Mouse (Mus musculus) limb, embryonic 13.5 days (tissue): ENCODE results near the gene Hexim2. TPM values are rescaled to one million over a fixed set of nuclear protein-coding genes. Genes with fewer than 3 reads are reported as not detected.

ENCODE experiments used
- ATAC-seq: fragments of 200-750 bp; cut with Nextera tagmentation; 2 replicates; pipeline ENCODE4 v1.8.0; 2017; ENCODE audit warnings: low read depth, moderate number of reproducible peaks, moderate TSS enrichment; ENCODE audit not compliant: low FRiP score
- H3K27ac ChIP-seq: fragments of 300-500 bp; sonication (generic); 2 replicates; pipeline ENCODE4 v1.5.1; 2015; ENCODE audit warnings: inconsistent platforms, mild to moderate bottlenecking, moderate library complexity
- H3K27me3 ChIP-seq: fragments of 300-500 bp; sonication (generic); 2 replicates; pipeline ENCODE4 v1.6.1; 2015; ENCODE audit warnings: mild to moderate bottlenecking, inconsistent platforms
- H3K36me3 ChIP-seq: fragments of 300-500 bp; sonication (generic); 2 replicates; pipeline ENCODE4 v1.6.1; 2015; ENCODE audit warnings: inconsistent platforms, mild to moderate bottlenecking, moderate library complexity
- H3K4me1 ChIP-seq: fragments of 300-500 bp; sonication (generic); 2 replicates; pipeline ENCODE4 v1.6.1; 2015; ENCODE audit warnings: inconsistent platforms
- H3K4me2 ChIP-seq: fragments of 300-500 bp; sonication (generic); replicated peaks from 2 replicates; pipeline ENCODE4 v1.6.1; 2015; ENCODE audit warnings: inconsistent platforms, mild to moderate bottlenecking, moderate library complexity
- H3K4me3 ChIP-seq: fragments of 300-500 bp; sonication (generic); 2 replicates; pipeline ENCODE4 v1.5.1; 2015; ENCODE audit warnings: moderate library complexity, mild to moderate bottlenecking, inconsistent platforms
- H3K9ac ChIP-seq: fragments of 300-500 bp; sonication (generic); 2 replicates; pipeline ENCODE4 v1.6.1; 2015; ENCODE audit warnings: mild to moderate bottlenecking, inconsistent platforms
- H3K9me3 ChIP-seq: fragments of 300-500 bp; sonication (generic); 2 replicates; pipeline ENCODE4 v1.6.1; 2016; ENCODE audit warnings: inconsistent platforms
- WGBS: fragments of 180-500 bp; shearing (Covaris S2); methylation state at CpG from one replicate; pipeline ENCODE4 v1.1.7; 2015; 5-methylcytosine and 5-hydroxymethylcytosine counted together
- polyA plus RNA-seq: library from polyadenylated mRNA; unstranded; fragments of >200 nt; fragmentation: Nextera tagmentation; extraction: Ambion mirVana; gene quantifications from 2 replicates; pipeline ENCODE4 v1.2.1, GENCODE M21; 2015

Gene Hexim2
- 12.8 and 13.8 TPM in 2 replicates for polyA plus RNA-seq

- Histone ChIP-seq H3K27ac (peak within 1 kb of the TSS; percentile 99), H3K36me3 (peaks cover 5% of the 10 kb centered on the region; the same call in 1 of the 2 replicates), H3K4me2 (peak within 1 kb of the TSS; percentile 82), H3K9ac (peak within 1 kb of the TSS; percentile 99), H3K4me1 (peaks cover 34% of the 10 kb centered on the region), H3K4me3 (peak within 1 kb of the TSS; percentile 93), H3K27me3 (no peaks in the 10 kb centered on the region), H3K9me3 (no peaks in the 10 kb centered on the region)
- peak; percentile 25 for ATAC-seq
- under 1% methylated on average over 39 of the region's 39 CpGs for WGBS
Observed at GRCm38 (mm10) chr11:103131701-103132575, at the start of gene Hexim2. Hexim2 (plus strand) TSS chr11:103132429.

DNA sequence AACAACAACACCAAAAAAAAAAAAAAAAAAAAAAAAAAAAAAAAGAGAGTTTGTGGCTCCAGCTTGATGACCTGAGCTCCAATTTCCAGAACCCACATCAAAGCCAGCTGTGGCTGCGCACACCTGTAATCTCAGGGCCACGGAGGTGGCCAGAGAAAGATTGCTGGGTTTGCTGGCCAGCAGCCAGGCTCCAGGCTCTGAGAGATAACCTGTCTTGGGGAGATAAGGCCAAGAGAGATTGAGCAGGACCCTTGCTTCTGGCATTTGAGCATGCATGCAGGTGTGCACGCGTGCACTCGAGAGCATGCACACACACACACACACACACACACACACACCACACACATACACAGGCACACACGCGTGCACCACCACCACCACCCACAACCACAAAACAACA lies 38.9 kb upstream of the Hexim2 start:
- Histone ChIP-seq H3K4me1 (peaks cover 23% of the 10 kb centered on the region), H3K27ac (no peak overlapping the region), H3K36me3 (no peaks in the 10 kb centered on the region), H3K27me3 (peaks cover 2% of the 10 kb centered on the region; the same call in 1 of the 2 replicates), H3K9me3 (no peaks in the 10 kb centered on the region), H3K9ac (no peak overlapping the region), H3K4me3 (no peak overlapping the region), H3K4me2 (no peak overlapping the region)
- 94% methylated on average over 7 of the region's 7 CpGs for WGBS
- no peak for ATAC-seq

DNA sequence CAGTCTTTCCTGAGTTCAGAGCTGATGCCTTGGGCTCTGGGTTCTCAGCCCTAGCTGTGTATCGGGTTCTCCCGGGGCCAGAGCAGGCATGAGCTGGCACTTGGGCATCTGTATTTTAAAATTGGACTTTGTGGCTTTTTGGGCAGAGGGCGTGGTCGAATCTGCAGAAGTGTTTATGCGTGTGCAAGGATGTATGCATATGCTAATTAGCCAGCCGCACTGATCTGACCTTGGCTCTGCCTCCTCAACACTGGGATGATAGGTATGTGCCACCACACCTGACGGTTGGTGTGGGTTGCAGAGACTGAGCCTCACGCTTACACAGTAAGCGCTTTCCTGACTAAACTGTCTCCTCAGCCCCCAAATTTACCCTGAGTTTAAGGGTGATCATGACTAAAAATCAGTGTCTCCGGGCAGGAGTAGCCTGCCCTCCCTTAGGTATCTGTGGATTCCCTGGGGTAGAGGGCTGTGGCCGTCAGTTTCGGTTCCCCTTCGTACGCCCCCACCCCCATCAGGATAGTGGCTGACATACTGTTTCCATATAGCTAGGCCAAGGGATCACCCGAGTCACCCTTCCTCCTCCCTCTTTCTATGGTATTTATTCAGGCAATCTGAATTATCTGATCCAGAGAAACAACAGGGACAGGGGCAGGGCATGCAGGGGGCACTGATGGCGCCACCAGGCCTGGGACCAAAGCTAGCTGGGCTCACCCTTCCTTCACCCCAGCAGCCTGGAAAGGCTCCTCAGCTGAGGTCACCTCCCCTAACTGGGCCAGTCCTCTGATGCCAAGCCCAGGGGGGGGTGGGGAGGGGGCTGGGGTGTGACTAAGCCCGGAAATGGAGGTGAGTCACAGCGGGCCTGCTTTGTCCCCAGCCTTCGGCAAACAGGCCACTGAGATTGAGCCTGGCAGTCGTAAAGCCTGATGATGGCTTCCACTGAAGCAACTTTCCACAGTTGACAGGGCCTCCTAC lies 38.1 kb upstream of the Hexim2 start:
- Histone ChIP-seq H3K4me3 (no peak overlapping the region), H3K36me3 (no peaks in the 10 kb centered on the region), H3K27ac (no peak overlapping the region), H3K27me3 (peaks cover 10% of the 10 kb centered on the region), H3K4me1 (peaks cover 30% of the 10 kb centered on the region), H3K4me2 (no peak overlapping the region), H3K9me3 (no peaks in the 10 kb centered on the region), H3K9ac (no peak overlapping the region)
- WGBS = 66% methylated on average over 20 of the region's 20 CpGs
- no peak for ATAC-seq

- H3K9ac ChIP-seq = no peak overlapping the region
- no peak overlapping the region for H3K4me2 ChIP-seq
- peaks cover 35% of the 10 kb centered on the region for H3K4me1 ChIP-seq
- H3K36me3 ChIP-seq = no peaks in the 10 kb centered on the region
- no peak overlapping the region for H3K4me3 ChIP-seq
- H3K9me3 ChIP-seq = no peaks in the 10 kb centered on the region
- WGBS = 63% methylated on average over 9 of the region's 9 CpGs
- no peak for ATAC-seq
- H3K27ac ChIP-seq = no peak overlapping the region
- H3K27me3 ChIP-seq = peaks cover 21% of the 10 kb centered on the region
Observed at GRCm38 (mm10) chr11:103095107-103095670, 37.0 kb upstream of the Hexim2 start.

DNA sequence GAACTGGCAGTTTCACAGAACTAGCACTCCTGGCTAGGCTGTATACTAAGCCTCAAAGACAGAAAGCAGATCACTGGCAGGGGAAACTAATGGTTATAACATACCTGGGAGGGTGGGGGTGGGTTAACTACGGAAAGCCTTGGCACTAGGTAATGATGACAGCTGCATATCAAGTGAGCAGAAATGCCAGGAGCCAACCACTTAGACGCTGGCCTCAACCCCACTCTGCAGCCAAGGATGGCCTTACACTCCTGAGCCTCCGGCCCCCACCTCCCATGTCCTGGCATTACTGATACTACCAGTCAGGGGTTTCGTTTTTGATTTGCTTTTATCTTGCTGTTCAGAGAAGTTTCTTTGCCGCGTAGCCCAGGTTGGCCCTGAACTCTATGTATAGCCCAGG lies 36.4 kb upstream of the Hexim2 start:
- Histone ChIP-seq H3K36me3 (no peaks in the 10 kb centered on the region), H3K4me3 (no peak overlapping the region), H3K27me3 (peaks cover 27% of the 10 kb centered on the region), H3K4me1 (peaks cover 35% of the 10 kb centered on the region), H3K9ac (no peak overlapping the region), H3K4me2 (no peak overlapping the region), H3K9me3 (no peaks in the 10 kb centered on the region), H3K27ac (no peak overlapping the region)
- ATAC-seq = no peak
- 83% methylated on average over 6 of the region's 6 CpGs for WGBS

- peak overlapping the region; percentile 13 for H3K9ac ChIP-seq
- peak overlapping the region; percentile 55; the same call in 1 of the 2 replicates for H3K27ac ChIP-seq
- 0 out of 2 replicates have a peak, but pooled peaks have one; percentile 9 for ATAC-seq
- peak overlapping the region; percentile 20 for H3K4me3 ChIP-seq
- H3K4me1 ChIP-seq = peaks cover 46% of the 10 kb centered on the region
- no peaks in the 10 kb centered on the region for H3K36me3 ChIP-seq
- peaks cover 37% of the 10 kb centered on the region for H3K27me3 ChIP-seq
- no peaks in the 10 kb centered on the region for H3K9me3 ChIP-seq
- 23% methylated on average over 22 of the region's 22 CpGs for WGBS
- peak overlapping the region; percentile 46 for H3K4me2 ChIP-seq
Observed at GRCm38 (mm10) chr11:103096979-103097894, 35.0 kb upstream of the Hexim2 start.

GRCm38 (mm10) chr11:103098531-103099190 lies 33.6 kb upstream of the Hexim2 start:
- Histone ChIP-seq H3K9ac (0 out of 2 replicates have a peak overlapping the region, but pooled peaks have one; percentile 25), H3K4me2 (no peak overlapping the region), H3K27me3 (peaks cover 43% of the 10 kb centered on the region), H3K4me3 (no peak overlapping the region), H3K36me3 (no peaks in the 10 kb centered on the region), H3K4me1 (peaks cover 54% of the 10 kb centered on the region), H3K27ac (no peak overlapping the region), H3K9me3 (no peaks in the 10 kb centered on the region)
- ATAC-seq = no peak
- WGBS = 74% methylated on average over 11 of the region's 11 CpGs

- H3K4me2 ChIP-seq = no peak overlapping the region
- H3K4me3 ChIP-seq = no peak overlapping the region
- peaks cover 49% of the 10 kb centered on the region for H3K27me3 ChIP-seq
- peaks cover 53% of the 10 kb centered on the region for H3K4me1 ChIP-seq
- no peaks in the 10 kb centered on the region for H3K36me3 ChIP-seq
- 48% methylated on average over 12 of the region's 12 CpGs for WGBS
- no peak overlapping the region for H3K27ac ChIP-seq
- no peak for ATAC-seq
- H3K9me3 ChIP-seq = no peaks in the 10 kb centered on the region
- H3K9ac ChIP-seq = peak overlapping the region; percentile 26; the same call in 1 of the 2 replicates
Observed at GRCm38 (mm10) chr11:103099352-103099940, 32.8 kb upstream of the Hexim2 start.

DNA sequence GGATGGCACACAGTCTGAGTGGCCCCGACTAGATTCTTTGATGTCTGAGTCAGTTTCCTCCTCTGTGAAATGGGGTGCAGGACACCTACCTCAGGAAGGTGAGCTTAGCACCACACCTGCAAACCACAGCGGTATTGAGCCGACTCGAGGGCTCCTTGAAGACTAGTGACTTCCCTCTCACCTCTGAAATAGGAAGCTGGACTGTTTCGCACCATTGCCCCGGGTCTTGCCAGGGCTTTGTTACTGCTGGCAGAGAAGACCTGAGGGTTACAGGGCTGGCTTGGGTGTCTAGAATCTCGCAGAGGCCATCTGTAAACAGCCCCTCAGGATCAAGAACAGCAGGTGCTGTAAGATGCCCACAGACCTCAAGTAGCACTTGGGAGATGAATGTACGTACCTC lies 31.9 kb upstream of the Hexim2 start:
- H3K4me2 ChIP-seq = peak overlapping the region; percentile 89
- H3K27me3 ChIP-seq = peaks cover 53% of the 10 kb centered on the region
- H3K9me3 ChIP-seq = no peaks in the 10 kb centered on the region
- peaks cover 51% of the 10 kb centered on the region for H3K4me1 ChIP-seq
- 0 out of 2 replicates have a peak overlapping the region, but pooled peaks have one; percentile 63 for H3K4me3 ChIP-seq
- H3K9ac ChIP-seq = no peak overlapping the region
- WGBS = 65% methylated on average over 8 of the region's 8 CpGs
- ATAC-seq = no peak
- H3K36me3 ChIP-seq = no peaks in the 10 kb centered on the region
- H3K27ac ChIP-seq = no peak overlapping the region

- H3K9me3 ChIP-seq = no peaks in the 10 kb centered on the region
- H3K36me3 ChIP-seq = no peaks in the 10 kb centered on the region
- H3K27ac ChIP-seq = no peak within 1 kb of the TSS
- peaks cover 53% of the 10 kb centered on the region for H3K27me3 ChIP-seq
- peak within 1 kb of the TSS; percentile 89 for H3K4me2 ChIP-seq
- ATAC-seq = peak; percentile 54
- under 1% methylated on average over 33 of the region's 34 CpGs for WGBS
- peak within 1 kb of the TSS; percentile 63 for H3K4me3 ChIP-seq
- peak within 1 kb of the TSS; percentile 76 for H3K9ac ChIP-seq
- H3K4me1 ChIP-seq = peaks cover 49% of the 10 kb centered on the region
Observed at GRCm38 (mm10) chr11:103101481-103101865, 30.8 kb upstream of the Hexim2 start, which contains the start of the genes Plcd3 and Acbd4. Plcd3 (minus strand) TSS chr11:103101658. Acbd4 (plus strand) TSS chr11:103101682.
